Mouse (Mus musculus) small intestine, adult 2 months (tissue): ENCODE data around the gene Tcaf1. TPM values are rescaled to one million over a fixed set of nuclear protein-coding genes. Genes with fewer than 3 reads are reported as not detected.
A peak's percentile ranks its signal among the peaks of the same experiment; 100 is the strongest.

Experiments
- H3K27ac ChIP-seq: fragments of 200-500 bp; 2 replicates; pipeline ENCODE4 v1.5.1; 2012; ENCODE audit warnings: low read depth, low read length, control low read depth, inconsistent platforms; ENCODE audit not compliant: insufficient read depth
- H3K27me3 ChIP-seq: fragments of 200-500 bp; 2 replicates; pipeline ENCODE4 v1.6.1; 2012; ENCODE audit warnings: mild to moderate bottlenecking, moderate library complexity, low read length, inconsistent platforms; ENCODE audit not compliant: control insufficient read depth, insufficient read depth
- H3K36me3 ChIP-seq: fragments of 200-500 bp; 2 replicates; pipeline ENCODE4 v1.6.1; 2012; ENCODE audit warnings: mild to moderate bottlenecking, low read length, control low read depth, inconsistent platforms; ENCODE audit not compliant: control insufficient read depth, insufficient read depth
- H3K4me1 ChIP-seq: fragments of 200-500 bp; 2 replicates; pipeline ENCODE4 v1.6.1; 2012; ENCODE audit warnings: low read length, inconsistent platforms, mixed read lengths; ENCODE audit not compliant: control insufficient read depth, insufficient read depth, insufficient read length
- H3K4me3 ChIP-seq: fragments of 200-500 bp; 2 replicates; pipeline ENCODE4 v1.5.1; 2012; ENCODE audit warnings: low read depth, mild to moderate bottlenecking, control low read depth, inconsistent platforms, low read length, moderate library complexity
- CTCF ChIP-seq: fragments of 200-500 bp; IDR thresholded peaks from 2 replicates; pipeline ENCODE4 v1.5.1; 2012; ENCODE audit warnings: low read depth, mild to moderate bottlenecking, control low read depth, inconsistent platforms, low read length, moderate library complexity, mixed read lengths; ENCODE audit not compliant: insufficient replicate concordance, insufficient read length; ENCODE audit errors: extremely low read depth
- POLR2A ChIP-seq: fragments of 200-500 bp; IDR thresholded peaks from 2 replicates; pipeline ENCODE4 v1.6.1; 2012; ENCODE audit warnings: low read depth, mild to moderate bottlenecking, control low read depth, inconsistent platforms, low read length, moderate library complexity
- WGBS: fragments of 180-500 bp; shearing (Covaris S2); methylation state at CpG from one replicate; pipeline ENCODE4 v1.1.7; 2018; 5-methylcytosine and 5-hydroxymethylcytosine counted together
- polyA plus RNA-seq: library from polyadenylated mRNA; depleted of rRNA; stranded (reverse); fragments of >200 nt; gene quantifications from 2 replicates; pipeline ENCODE4 v1.2.3, GENCODE M21; 2012; rRNA removed

Gene Tcaf1
- polyA plus RNA-seq: 2.2 and 2.9 TPM in 2 replicates

DNA sequence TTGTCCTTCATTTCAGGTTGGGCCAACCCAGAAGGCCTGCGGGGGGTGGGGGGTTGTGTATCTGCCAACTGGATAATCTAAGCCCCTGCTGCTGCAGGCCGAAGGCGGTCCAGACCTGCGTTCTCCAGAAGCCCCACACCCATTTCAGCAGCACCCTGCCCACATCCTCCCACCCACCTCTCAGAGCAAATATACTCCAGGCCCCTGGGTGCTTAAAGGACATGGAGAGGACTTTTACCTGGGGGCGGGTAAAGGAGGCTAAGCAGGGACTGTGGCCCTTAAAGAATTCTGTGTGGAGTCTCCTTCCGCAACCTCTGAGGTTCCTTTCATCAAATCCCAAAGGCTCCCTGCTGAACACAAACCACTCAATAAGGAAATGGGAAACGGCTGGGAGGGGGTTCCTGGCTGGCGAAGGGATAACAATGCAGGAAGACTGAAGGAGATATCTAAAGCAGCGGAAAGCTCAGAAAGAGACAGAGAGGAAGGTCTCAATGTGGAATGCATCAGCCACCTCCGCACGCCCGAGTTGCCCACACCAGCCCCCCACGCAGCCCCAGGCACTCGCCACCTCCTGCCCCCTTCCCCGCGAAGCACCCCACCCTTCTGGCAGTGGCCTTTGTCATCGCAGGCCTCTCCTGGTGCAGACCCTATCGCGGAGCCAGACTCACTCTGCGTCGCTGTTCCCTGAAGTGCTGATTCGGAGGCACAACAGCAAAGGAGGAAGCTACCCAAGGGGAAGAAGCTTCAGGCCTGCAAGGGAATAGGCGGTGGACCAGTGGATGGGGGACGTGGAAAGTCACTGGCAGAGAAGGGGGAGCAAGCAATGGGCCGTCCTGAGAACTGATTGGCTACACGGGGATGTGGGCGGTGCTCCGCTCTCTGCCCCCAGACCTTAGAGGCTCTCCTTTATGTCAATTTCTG lies at the start of gene Tcaf1:
TSS of gene Tcaf1 (minus strand) at position 798 of the 921 bp plus-strand sequence.
- 20% methylated on average over 28 of the region's 28 CpGs for WGBS
- H3K27ac ChIP-seq: no peak within 1 kb of the TSS; the same call in 1 of the 2 replicates
- H3K36me3 ChIP-seq: no peaks in the 10 kb centered on the region
- H3K27me3 ChIP-seq: no peaks in the 10 kb centered on the region
- H3K4me1 ChIP-seq: no peaks in the 10 kb centered on the region
- H3K4me3 ChIP-seq: peak within 1 kb of the TSS; percentile 70
- TF ChIP-seq CTCF (no peak), POLR2A (no peak)

DNA sequence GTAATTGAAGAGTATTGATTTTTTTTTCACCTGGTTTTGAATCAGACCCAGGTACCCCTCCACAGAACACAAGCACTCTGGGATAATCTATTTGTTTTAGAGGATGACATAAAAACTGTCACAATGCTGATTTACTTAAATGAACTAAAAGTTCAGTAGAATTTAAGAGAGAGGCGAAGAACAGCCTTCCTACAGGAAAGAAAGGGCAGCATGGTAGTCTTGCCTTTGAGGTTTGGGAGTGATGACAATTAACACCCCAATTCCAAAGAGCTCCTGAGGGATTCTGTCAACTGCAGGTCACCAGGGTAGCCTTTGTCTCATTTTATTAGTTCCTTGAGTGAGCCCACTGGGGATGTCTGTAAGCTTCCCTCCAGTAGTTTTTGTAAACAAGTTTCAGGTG lies 46.2 kb upstream of the Tcaf1 start, which contains the start of gene Olfr38:
TSS of gene Olfr38 (plus strand) at position 301 of the 400 bp plus-strand sequence.
- no peak within 1 kb of the TSS for H3K27ac ChIP-seq
- H3K4me3 ChIP-seq: no peak within 1 kb of the TSS
- WGBS: 68% methylated on average over 1 of the region's 1 CpGs
- no peaks in the 10 kb centered on the region for H3K4me1 ChIP-seq
- no peaks in the 10 kb centered on the region for H3K36me3 ChIP-seq
- TF ChIP-seq CTCF (no peak), POLR2A (no peak)
- H3K27me3 ChIP-seq: no peaks in the 10 kb centered on the region

DNA sequence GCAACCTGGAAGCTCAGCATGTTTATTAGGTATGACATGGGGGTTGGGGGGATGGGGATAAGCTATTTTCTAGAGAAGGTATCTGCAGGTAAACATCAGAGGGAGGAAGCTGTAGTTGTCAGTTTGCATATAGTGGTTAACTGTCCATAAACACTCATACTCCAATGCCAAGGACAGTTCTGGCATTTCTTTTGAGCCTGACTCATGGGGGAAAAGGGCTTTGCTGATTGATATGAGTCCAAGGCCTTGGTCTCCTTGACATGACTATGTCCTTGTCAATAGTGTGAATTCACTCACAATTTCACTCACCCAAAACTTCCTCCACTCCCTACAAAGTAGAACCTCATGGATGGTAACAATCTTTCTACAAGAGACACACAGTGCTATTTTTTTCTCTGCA lies 38.0 kb upstream of the Tcaf1 start:
- Histone ChIP-seq H3K27me3 (no peaks in the 10 kb centered on the region), H3K27ac (no peak overlapping the region), H3K36me3 (no peaks in the 10 kb centered on the region), H3K4me1 (no peaks in the 10 kb centered on the region), H3K4me3 (no peak overlapping the region)
- TF ChIP-seq CTCF (no peak), POLR2A (no peak)

DNA sequence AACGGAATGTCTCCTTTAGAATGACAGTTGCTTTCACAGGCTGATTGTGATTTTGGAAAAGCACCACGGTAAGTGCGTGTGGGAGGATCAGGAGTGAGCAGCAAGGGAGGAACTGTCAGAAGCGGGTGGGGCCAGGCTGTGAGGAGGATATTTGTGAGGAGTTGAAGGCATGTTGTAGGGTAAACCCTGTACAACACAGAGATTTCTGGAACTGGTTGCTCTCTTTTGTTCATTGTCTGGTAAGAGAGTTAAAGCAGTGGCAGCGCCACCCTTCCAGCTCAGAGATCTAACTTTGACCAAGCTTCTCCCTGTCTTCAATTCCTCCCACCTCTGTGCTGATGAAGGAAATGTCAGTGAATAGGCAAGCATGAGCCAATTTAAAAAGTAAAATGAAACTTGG lies 32.4 kb upstream of the Tcaf1 start:
- Histone ChIP-seq H3K4me1 (no peaks in the 10 kb centered on the region), H3K27me3 (no peaks in the 10 kb centered on the region), H3K27ac (no peak overlapping the region), H3K4me3 (no peak overlapping the region), H3K36me3 (no peaks in the 10 kb centered on the region)
- TF ChIP-seq POLR2A (no peak), CTCF (no peak)
- 76% methylated on average over 5 of the region's 5 CpGs for WGBS

DNA sequence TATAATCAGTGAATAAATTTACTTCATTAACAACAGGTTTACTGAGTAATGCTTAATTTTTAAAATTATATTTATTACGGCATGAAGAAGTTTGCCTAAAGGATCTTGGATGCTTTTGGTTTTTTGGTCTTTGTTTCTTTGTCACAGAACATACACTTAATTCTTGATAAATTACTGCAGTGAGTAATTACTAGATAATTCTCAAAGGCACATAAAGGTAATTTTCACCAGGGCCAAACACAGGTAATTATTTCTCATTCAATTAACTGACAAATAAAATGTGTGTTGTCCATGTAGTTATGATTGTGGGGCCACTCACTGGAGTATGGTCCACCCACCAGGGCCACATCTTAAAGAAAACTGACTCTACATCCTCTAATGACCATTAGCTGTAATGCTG lies 29.2 kb upstream of the Tcaf1 start, which contains the start of gene Olfr453:
TSS of gene Olfr453 (plus strand) at position 301 of the 400 bp plus-strand sequence.
- H3K4me1 ChIP-seq: no peaks in the 10 kb centered on the region
- no peaks in the 10 kb centered on the region for H3K27me3 ChIP-seq
- H3K27ac ChIP-seq: no peak within 1 kb of the TSS
- 92% methylated on average over 1 of the region's 1 CpGs for WGBS
- no peak within 1 kb of the TSS for H3K4me3 ChIP-seq
- no peak for TF ChIP-seq POLR2A
- TF ChIP-seq CTCF: no peak
- H3K36me3 ChIP-seq: no peaks in the 10 kb centered on the region

DNA sequence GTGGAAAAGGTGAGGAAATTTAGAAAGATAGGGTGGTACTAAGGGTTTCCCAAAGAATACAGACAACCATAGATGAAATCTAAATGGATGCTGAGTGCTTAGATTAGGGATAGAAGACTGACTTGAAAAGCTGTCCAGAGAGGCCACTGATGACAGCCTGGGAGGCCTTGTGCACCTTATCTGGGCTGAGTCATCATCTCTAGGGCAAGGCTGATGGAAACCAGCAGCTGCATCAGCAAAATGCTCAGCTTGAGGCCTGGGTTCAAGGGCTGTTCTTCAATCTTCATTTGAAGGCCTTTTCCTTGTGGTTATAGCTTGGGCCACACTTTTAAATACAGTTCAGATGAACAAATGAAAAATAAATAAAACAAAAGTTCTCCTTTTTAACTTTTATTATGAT lies 8.1 kb upstream of the Tcaf1 start:
- TF ChIP-seq POLR2A (no peak), CTCF (no peak)
- no peaks in the 10 kb centered on the region for H3K4me1 ChIP-seq
- H3K27me3 ChIP-seq: no peaks in the 10 kb centered on the region
- H3K27ac ChIP-seq: no peak overlapping the region
- no peak overlapping the region for H3K4me3 ChIP-seq
- no peaks in the 10 kb centered on the region for H3K36me3 ChIP-seq

DNA sequence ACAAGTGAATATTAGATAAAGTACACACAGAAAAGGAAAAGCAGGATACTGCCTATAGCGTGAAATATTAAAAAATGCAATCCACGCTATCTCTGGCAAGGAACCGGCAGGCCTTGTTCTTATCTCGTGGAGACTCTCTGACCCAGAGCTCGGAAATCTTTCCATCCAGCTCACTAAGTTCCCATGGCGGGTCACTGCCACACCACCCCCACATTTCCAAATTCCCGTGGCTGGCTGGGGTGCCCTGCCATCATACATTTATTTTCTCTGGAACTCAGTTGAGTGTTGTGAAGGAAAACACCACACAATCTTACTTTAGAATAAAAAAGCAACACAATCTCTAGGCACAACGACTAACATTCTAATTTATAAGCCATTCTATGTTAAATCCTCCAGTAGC lies 4.8 kb upstream of the Tcaf1 start:
- H3K4me3 ChIP-seq: no peak overlapping the region
- TF ChIP-seq POLR2A (no peak), CTCF (no peak)
- H3K36me3 ChIP-seq: no peaks in the 10 kb centered on the region
- H3K27me3 ChIP-seq: no peaks in the 10 kb centered on the region
- H3K4me1 ChIP-seq: no peaks in the 10 kb centered on the region
- no peak overlapping the region for H3K27ac ChIP-seq
- WGBS: 49% methylated on average over 8 of the region's 8 CpGs
